Mouse (Mus musculus): Measurements from ENCODE around the gene Tvp23b.

GRCm38 (mm10) chr11:62873479-62873878, 5.8 kb upstream of the Tvp23b start:
- TF ChIP-seq MAX (IDR thresholded peaks at IDR 0.05; ENCODE audit: low read length) (no peak), UBTF (IDR thresholded peaks at IDR 0.05; ENCODE audit: borderline replicate concordance, insufficient read depth, low read depth, low read length) (no peak), TAL1 (IDR thresholded peaks at IDR 0.05; ENCODE audit: low read length) (no peak), BHLHE40 (IDR thresholded peaks at IDR 0.05; ENCODE audit: borderline replicate concordance, low read depth, low read length) (no peak)

Data from MEL (cell line).